In genomic region chr1:192752659-192753601, GRCm38 (mm10) we compare ENCODE assay signal across 8 mouse cellular contexts. TPM values are rescaled to one million over a fixed set of nuclear protein-coding genes. Genes with fewer than 3 reads are reported as not detected.
DNase-seq lines count a peak whose midpoint lies in the region; ATAC-seq and TF ChIP-seq lines count a peak whose summit lies in the region.

No protein-coding gene starts in this region.

- WGBS in bone marrow, adult 2 months: 5% methylated on average over 8 of the region's 8 CpGs
- WGBS in hindbrain, embryonic 15.5 days: 23% methylated on average over 8 of the region's 8 CpGs
- WGBS in liver, embryonic 15.5 days (ENCODE audit: insufficient replicate concordance): 9% methylated on average over 8 of the region's 8 CpGs
- 17% methylated on average over 8 of the region's 8 CpGs for WGBS in neural tube, embryonic 12.5 days

- H3K36me3 ChIP-seq in hindbrain, embryonic 15.5 days: no peaks in the 10 kb centered on the region
- H3K36me3 ChIP-seq in liver, embryonic 15.5 days (replicated peaks): no peaks in the 10 kb centered on the region
- no peaks in the 10 kb centered on the region for H3K36me3 ChIP-seq in neural tube, embryonic 12.5 days

- peak overlapping the region; percentile 80 for H3K27ac ChIP-seq in bone marrow, adult 2 months (ENCODE audit: control insufficient read depth, insufficient read depth, low read depth, low read length, poor library complexity)
- H3K27ac ChIP-seq in hindbrain, embryonic 15.5 days (replicated peaks): peak overlapping the region; percentile 18; the same call in 1 of the 2 replicates
- H3K27ac ChIP-seq in liver, embryonic 15.5 days (replicated peaks): no peak overlapping the region
- H3K27ac ChIP-seq in neural tube, embryonic 12.5 days: no peak overlapping the region

- H3K9ac ChIP-seq in hindbrain, embryonic 15.5 days: no peak overlapping the region
- no peak overlapping the region for H3K9ac ChIP-seq in liver, embryonic 15.5 days
- no peak overlapping the region for H3K9ac ChIP-seq in neural tube, embryonic 12.5 days

- no peaks in the 10 kb centered on the region for H3K9me3 ChIP-seq in hindbrain, embryonic 15.5 days
- no peaks in the 10 kb centered on the region for H3K9me3 ChIP-seq in liver, embryonic 15.5 days (replicated peaks)
- no peaks in the 10 kb centered on the region for H3K9me3 ChIP-seq in neural tube, embryonic 12.5 days

- no peak overlapping the region for H3K4me2 ChIP-seq in hindbrain, embryonic 15.5 days
- 0 out of 2 replicates have a peak overlapping the region, but pooled peaks have one; percentile 11 for H3K4me2 ChIP-seq in liver, embryonic 15.5 days
- peak overlapping the region; percentile 29; the same call in 1 of the 2 replicates for H3K4me2 ChIP-seq in neural tube, embryonic 12.5 days (replicated peaks)

- ATAC-seq in hindbrain, embryonic 15.5 days (ENCODE audit: low FRiP score, low read depth): no peak
- no peak for ATAC-seq in liver, embryonic 15.5 days (ENCODE audit: insufficient read depth)
- ATAC-seq in neural tube, embryonic 12.5 days (ENCODE audit: low FRiP score, low read depth): 0 out of 2 replicates have a peak, but pooled peaks have one; percentile 35

- peak; percentile 44 for DNase-seq in embryo, embryonic 10 days (ENCODE audit: low spot score)
- DNase-seq in embryo, embryonic 9.5 days (ENCODE audit: extremely low spot score): no peak
- DNase-seq in urinary bladder, adult 2 months (ENCODE audit: low spot score): no peak
- no peak for DNase-seq in frontal cortex, adult 2 months (ENCODE audit: extremely low spot score in 1 of 2, low spot score in 1 of 2)

- no peak for TF ChIP-seq POLR2A in bone marrow, adult 2 months (IDR thresholded peaks at IDR 0.05; ENCODE audit: borderline replicate concordance, control insufficient read depth, low read depth, low read length)

- H3K27me3 ChIP-seq in hindbrain, embryonic 15.5 days: no peaks in the 10 kb centered on the region
- H3K27me3 ChIP-seq in liver, embryonic 15.5 days: no peaks in the 10 kb centered on the region
- no peaks in the 10 kb centered on the region for H3K27me3 ChIP-seq in neural tube, embryonic 12.5 days (replicated peaks)

- TF ChIP-seq CTCF in bone marrow, adult 2 months (IDR thresholded peaks at IDR 0.05; ENCODE audit: control insufficient read depth, insufficient read depth, low read length): no peak

- H3K4me1 ChIP-seq in bone marrow, adult 2 months (ENCODE audit: control insufficient read depth, insufficient read depth, low read length): peaks cover 8% of the 10 kb centered on the region
- peaks cover 40% of the 10 kb centered on the region for H3K4me1 ChIP-seq in hindbrain, embryonic 15.5 days (replicated peaks)
- H3K4me1 ChIP-seq in liver, embryonic 15.5 days (replicated peaks): 0 out of 2 replicates have a peak, but pooled peaks cover 9% of the 10 kb centered on the region
- H3K4me1 ChIP-seq in neural tube, embryonic 12.5 days: peaks cover 34% of the 10 kb centered on the region

- peak overlapping the region; percentile 48 for H3K4me3 ChIP-seq in bone marrow, adult 2 months (replicated peaks; ENCODE audit: control insufficient read depth, low read depth, low read length)
- H3K4me3 ChIP-seq in hindbrain, embryonic 15.5 days: no peak overlapping the region
- H3K4me3 ChIP-seq in liver, embryonic 15.5 days (replicated peaks): peak overlapping the region; percentile 20; the same call in 1 of the 2 replicates
- H3K4me3 ChIP-seq in neural tube, embryonic 12.5 days: no peak overlapping the region

RNA-seq across cellular contexts. Expression of gene Hhat, which starts 18.1 kb away (rescaled TPM):
- polyA plus RNA-seq in bone marrow, adult 2 months (2011; ENCODE audit: insufficient read depth, insufficient read length, low replicate concordance, missing spikeins): 0.43 and 1.4 TPM in 2 replicates
- 3.5 and 3.6 TPM in 2 replicates for polyA plus RNA-seq in hindbrain, embryonic 15.5 days (2015; fragmentation: Nextera tagmentation; extraction: Ambion mirVana)
- 1.1 TPM in 2 replicates for polyA plus RNA-seq in liver, embryonic 15.5 days (2015; fragmentation: Nextera tagmentation; extraction: Ambion mirVana)
- polyA plus RNA-seq in neural tube, embryonic 12.5 days (2016; fragmentation: Nextera tagmentation; extraction: Ambion mirVana): 7.0 and 7.2 TPM in 2 replicates
- polyA plus RNA-seq in urinary bladder, adult 2 months (2012; rRNA removed): 2.7 and 3.1 TPM in 2 replicates
- polyA plus RNA-seq in frontal cortex, adult 2 months (2012; rRNA removed): 1.6 and 1.7 TPM in 2 replicates

Comparison
In these comparisons a context has a peak if more than half of its experiments do, and no peak if none do; other contexts are left out.
1. H3K27ac ChIP-seq: peak in bone marrow, adult 2 months (single experiment) and hindbrain, embryonic 15.5 days (single experiment); none in liver, embryonic 15.5 days (single experiment) and neural tube, embryonic 12.5 days (single experiment).
2. H3K4me3 ChIP-seq: peak in bone marrow, adult 2 months (single experiment) and liver, embryonic 15.5 days (single experiment); none in hindbrain, embryonic 15.5 days (single experiment) and neural tube, embryonic 12.5 days (single experiment).